Mouse (Mus musculus): ENCODE results near the gene Zfp358. TPM values are rescaled to one million over a fixed set of nuclear protein-coding genes. Genes with fewer than 3 reads are reported as not detected.

The Zfp358 gene
- polyA plus RNA-seq (2015; fragmentation: Nextera tagmentation; extraction: Ambion mirVana): 4.3 and 5.4 TPM in 2 replicates

DNA sequence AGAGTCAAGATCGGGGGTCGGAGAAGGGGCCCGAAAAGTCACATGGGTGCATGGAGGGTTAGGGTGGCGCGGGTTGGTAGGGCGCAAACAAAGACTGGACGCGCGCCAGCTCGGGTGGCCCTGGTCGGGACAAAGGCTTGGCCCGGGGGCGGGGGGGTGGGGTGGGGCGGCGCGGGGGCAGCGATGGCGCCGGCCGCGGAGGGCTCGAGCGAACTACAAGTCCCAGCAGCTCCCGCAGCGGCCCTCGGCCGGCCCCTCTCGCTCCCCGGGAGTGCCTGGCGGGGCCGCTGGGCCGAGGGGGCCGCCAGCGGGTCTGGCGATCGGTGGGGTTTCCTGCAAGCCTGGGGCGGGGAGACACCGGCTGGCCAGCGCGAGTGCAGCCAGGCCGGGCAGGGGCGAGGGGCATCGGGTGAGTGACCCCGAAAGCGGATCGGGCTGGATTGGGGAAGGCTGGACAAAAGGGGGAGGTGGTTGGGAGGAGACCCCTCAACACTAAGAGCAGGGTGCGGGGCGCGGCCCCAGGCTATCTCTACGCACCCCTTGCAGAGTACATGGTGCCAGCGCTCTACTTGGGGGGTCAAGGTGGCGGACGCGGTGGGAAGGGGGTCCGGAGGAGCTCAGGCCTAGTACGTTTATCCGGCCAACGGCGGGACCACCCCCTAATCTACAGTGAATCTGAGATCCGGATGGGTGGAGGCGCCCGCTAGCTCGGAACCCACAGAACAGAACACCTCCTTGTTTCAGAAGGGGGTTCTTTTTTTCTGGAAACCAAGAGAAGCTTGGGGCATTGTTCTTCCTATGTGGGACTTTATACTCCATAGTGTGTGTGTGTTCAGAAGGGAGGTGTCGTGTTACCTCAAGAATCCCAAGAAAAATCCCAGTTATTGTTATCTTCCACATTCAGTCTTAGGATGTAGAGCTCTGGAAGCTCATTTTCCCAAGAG lies at the start of gene Zfp358:
Zfp358 (plus strand) TSS at position 238 of the 944 bp plus-strand sequence.
- Histone ChIP-seq H3K9ac (ENCODE audit: low read depth, low read length) (peak within 1 kb of the TSS; percentile 78), H3K27me3 (ENCODE audit: control insufficient read depth, insufficient read depth, low read depth, low read length) (no peaks in the 10 kb centered on the region; the same call in none of the 2 replicates), H3K27ac (ENCODE audit: low read length) (peak within 1 kb of the TSS; percentile 21), H3K36me3 (ENCODE audit: control insufficient read depth, insufficient read depth) (peaks cover 8% of the 10 kb centered on the region), H3K4me1 (ENCODE audit: control insufficient read depth, low read depth, low read length) (peaks cover 10% of the 10 kb centered on the region), H3K9me3 (replicated peaks; ENCODE audit: control insufficient read depth, low read length) (no peaks in the 10 kb centered on the region), H3K4me3 (ENCODE audit: low read depth, low read length) (peak within 1 kb of the TSS; percentile 75), H3K4me2 (ENCODE audit: low read depth, low read length) (peak within 1 kb of the TSS; percentile 77)
- WGBS (ENCODE audit: insufficient replicate concordance): 1% methylated on average over 51 of the region's 64 CpGs
- ATAC-seq (ENCODE audit: low read depth): peak; percentile 80

- Histone ChIP-seq H3K9ac (ENCODE audit: low read depth, low read length) (no peak overlapping the region), H3K4me3 (ENCODE audit: low read depth, low read length) (no peak overlapping the region), H3K36me3 (ENCODE audit: control insufficient read depth, insufficient read depth) (peaks cover 35% of the 10 kb centered on the region), H3K4me2 (ENCODE audit: low read depth, low read length) (no peak overlapping the region), H3K27me3 (ENCODE audit: control insufficient read depth, insufficient read depth, low read depth, low read length) (no peaks in the 10 kb centered on the region), H3K9me3 (replicated peaks; ENCODE audit: control insufficient read depth, low read length) (no peaks in the 10 kb centered on the region), H3K4me1 (ENCODE audit: control insufficient read depth, low read depth, low read length) (no peaks in the 10 kb centered on the region), H3K27ac (ENCODE audit: low read length) (no peak overlapping the region)
- 82% methylated on average over 2 of the region's 2 CpGs for WGBS (ENCODE audit: insufficient replicate concordance)
- ATAC-seq (ENCODE audit: low read depth): no peak
Measured at GRCm38 (mm10) chr8:3449226-3449625, 43.7 kb upstream of the Zfp358 start.

GRCm38 (mm10) chr8:3450670-3451069 lies 42.3 kb upstream of the Zfp358 start:
- 26% methylated on average over 5 of the region's 5 CpGs for WGBS (ENCODE audit: insufficient replicate concordance)
- H3K27me3 ChIP-seq (ENCODE audit: control insufficient read depth, insufficient read depth, low read depth, low read length): no peaks in the 10 kb centered on the region
- no peak overlapping the region for H3K9ac ChIP-seq (ENCODE audit: low read depth, low read length)
- no peak overlapping the region for H3K27ac ChIP-seq (ENCODE audit: low read length)
- no peak overlapping the region for H3K4me2 ChIP-seq (ENCODE audit: low read depth, low read length)
- no peak overlapping the region for H3K4me3 ChIP-seq (ENCODE audit: low read depth, low read length)
- H3K4me1 ChIP-seq (ENCODE audit: control insufficient read depth, low read depth, low read length): no peaks in the 10 kb centered on the region
- H3K36me3 ChIP-seq (ENCODE audit: control insufficient read depth, insufficient read depth): peaks cover 35% of the 10 kb centered on the region
- no peak for ATAC-seq (ENCODE audit: low read depth)
- H3K9me3 ChIP-seq (replicated peaks; ENCODE audit: control insufficient read depth, low read length): no peaks in the 10 kb centered on the region

- Histone ChIP-seq H3K9ac (ENCODE audit: low read depth, low read length) (no peak overlapping the region), H3K36me3 (ENCODE audit: control insufficient read depth, insufficient read depth) (peaks cover 32% of the 10 kb centered on the region), H3K4me1 (ENCODE audit: control insufficient read depth, low read depth, low read length) (no peaks in the 10 kb centered on the region), H3K9me3 (replicated peaks; ENCODE audit: control insufficient read depth, low read length) (no peaks in the 10 kb centered on the region), H3K4me3 (ENCODE audit: low read depth, low read length) (no peak overlapping the region), H3K27ac (ENCODE audit: low read length) (no peak overlapping the region), H3K27me3 (ENCODE audit: control insufficient read depth, insufficient read depth, low read depth, low read length) (no peaks in the 10 kb centered on the region), H3K4me2 (ENCODE audit: low read depth, low read length) (no peak overlapping the region)
- WGBS (ENCODE audit: insufficient replicate concordance): 92% methylated on average over 25 of the region's 25 CpGs
- no peak for ATAC-seq (ENCODE audit: low read depth)
Measured at GRCm38 (mm10) chr8:3451992-3452391, 40.9 kb upstream of the Zfp358 start.

DNA sequence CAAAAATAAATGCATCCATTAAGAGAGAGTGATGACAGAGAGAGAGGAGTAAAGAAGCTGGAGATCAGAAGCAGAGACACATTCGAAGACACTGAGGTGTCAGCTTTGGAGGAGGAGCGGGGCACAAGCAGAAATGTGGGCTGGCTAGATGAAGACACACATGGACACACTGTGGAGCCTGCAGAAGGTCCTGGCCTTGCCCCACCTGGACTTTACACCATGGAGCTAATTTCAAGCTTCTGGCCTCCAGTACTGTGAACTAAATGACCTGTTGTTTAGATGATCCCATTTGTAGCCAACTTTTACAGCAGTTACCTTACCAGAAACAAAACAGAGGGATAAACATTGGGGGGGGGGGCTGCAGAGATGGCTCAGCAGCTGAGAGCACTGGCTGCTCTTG lies 29.7 kb upstream of the Zfp358 start:
- H3K9ac ChIP-seq (ENCODE audit: low read depth, low read length): no peak overlapping the region
- H3K9me3 ChIP-seq (replicated peaks; ENCODE audit: control insufficient read depth, low read length): no peaks in the 10 kb centered on the region
- no peak overlapping the region for H3K4me3 ChIP-seq (ENCODE audit: low read depth, low read length)
- H3K27ac ChIP-seq (ENCODE audit: low read length): no peak overlapping the region
- peaks cover 9% of the 10 kb centered on the region for H3K4me1 ChIP-seq (ENCODE audit: control insufficient read depth, low read depth, low read length)
- no peak for ATAC-seq (ENCODE audit: low read depth)
- H3K4me2 ChIP-seq (ENCODE audit: low read depth, low read length): no peak overlapping the region
- no peaks in the 10 kb centered on the region for H3K36me3 ChIP-seq (ENCODE audit: control insufficient read depth, insufficient read depth)
- H3K27me3 ChIP-seq (ENCODE audit: control insufficient read depth, insufficient read depth, low read depth, low read length): no peaks in the 10 kb centered on the region
- WGBS (ENCODE audit: insufficient replicate concordance): 66% methylated on average over 2 of the region's 2 CpGs

DNA sequence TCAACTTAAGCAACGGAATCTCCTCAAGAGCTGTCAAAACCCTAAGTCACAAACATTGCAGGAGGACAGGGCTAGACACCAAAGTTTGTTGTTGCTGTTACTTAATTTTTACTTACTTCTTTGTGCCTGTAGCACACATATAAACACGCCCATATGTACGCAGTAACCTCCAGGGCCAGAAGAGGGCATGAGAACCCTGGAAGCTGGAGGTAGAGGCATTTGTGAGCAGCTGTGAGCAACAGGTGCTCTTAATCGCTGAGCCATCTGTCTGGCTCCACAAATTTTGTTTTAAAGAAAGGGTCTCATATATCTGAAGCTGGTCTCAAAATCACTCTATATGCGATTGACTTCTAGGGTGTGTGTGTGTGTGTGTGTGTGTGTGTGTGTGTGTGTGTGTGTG lies 28.6 kb upstream of the Zfp358 start:
- WGBS (ENCODE audit: insufficient replicate concordance): 59% methylated on average over 5 of the region's 5 CpGs
- Histone ChIP-seq H3K9ac (ENCODE audit: low read depth, low read length) (no peak overlapping the region), H3K36me3 (ENCODE audit: control insufficient read depth, insufficient read depth) (no peaks in the 10 kb centered on the region), H3K9me3 (replicated peaks; ENCODE audit: control insufficient read depth, low read length) (no peaks in the 10 kb centered on the region), H3K4me3 (ENCODE audit: low read depth, low read length) (no peak overlapping the region), H3K27ac (ENCODE audit: low read length) (no peak overlapping the region), H3K27me3 (ENCODE audit: control insufficient read depth, insufficient read depth, low read depth, low read length) (no peaks in the 10 kb centered on the region), H3K4me1 (ENCODE audit: control insufficient read depth, low read depth, low read length) (peaks cover 9% of the 10 kb centered on the region), H3K4me2 (ENCODE audit: low read depth, low read length) (no peak overlapping the region)
- no peak for ATAC-seq (ENCODE audit: low read depth)

- no peaks in the 10 kb centered on the region for H3K36me3 ChIP-seq (ENCODE audit: control insufficient read depth, insufficient read depth)
- peak within 1 kb of the TSS; percentile 81 for H3K4me2 ChIP-seq (ENCODE audit: low read depth, low read length)
- H3K4me3 ChIP-seq (ENCODE audit: low read depth, low read length): peak within 1 kb of the TSS; percentile 67
- H3K9ac ChIP-seq (ENCODE audit: low read depth, low read length): peak within 1 kb of the TSS; percentile 62
- peak within 1 kb of the TSS; percentile 59 for H3K27ac ChIP-seq (ENCODE audit: low read length)
- H3K4me1 ChIP-seq (ENCODE audit: control insufficient read depth, low read depth, low read length): peaks cover 9% of the 10 kb centered on the region
- 7% methylated on average over 32 of the region's 32 CpGs for WGBS (ENCODE audit: insufficient replicate concordance)
- H3K9me3 ChIP-seq (replicated peaks; ENCODE audit: control insufficient read depth, low read length): no peaks in the 10 kb centered on the region
- no peaks in the 10 kb centered on the region for H3K27me3 ChIP-seq (ENCODE audit: control insufficient read depth, insufficient read depth, low read depth, low read length)
- ATAC-seq (ENCODE audit: low read depth): peak; percentile 94
Measured at GRCm38 (mm10) chr8:3467006-3467885, 25.7 kb upstream of the Zfp358 start, which contains the start of gene Pex11g. Gene Pex11g (minus strand): TSS chr8:3467680.

GRCm38 (mm10) chr8:3467886-3468545 lies 24.9 kb upstream of the Zfp358 start:
- Histone ChIP-seq H3K4me2 (ENCODE audit: low read depth, low read length) (peak overlapping the region; percentile 81), H3K9ac (ENCODE audit: low read depth, low read length) (peak overlapping the region; percentile 62), H3K9me3 (replicated peaks; ENCODE audit: control insufficient read depth, low read length) (no peaks in the 10 kb centered on the region), H3K27me3 (ENCODE audit: control insufficient read depth, insufficient read depth, low read depth, low read length) (no peaks in the 10 kb centered on the region), H3K36me3 (ENCODE audit: control insufficient read depth, insufficient read depth) (no peaks in the 10 kb centered on the region), H3K27ac (ENCODE audit: low read length) (peak overlapping the region; percentile 46), H3K4me3 (ENCODE audit: low read depth, low read length) (peak overlapping the region; percentile 67), H3K4me1 (ENCODE audit: control insufficient read depth, low read depth, low read length) (peaks cover 9% of the 10 kb centered on the region)
- WGBS (ENCODE audit: insufficient replicate concordance): 44% methylated on average over 9 of the region's 9 CpGs
- ATAC-seq (ENCODE audit: low read depth): no peak

Measured in liver, embryonic 16.5 days (tissue).